Mouse (Mus musculus) testis, postnatal 10 days (tissue): Measurements from ENCODE around the gene Cd79b.
A peak's percentile ranks its signal among the peaks of the same experiment; 100 is the strongest.

ENCODE experiments used
- DNase-seq: peaks from one replicate; pipeline ENCODE4 v3.0.0; 2021; ENCODE audit warnings: low spot score

The Cd79b gene

GRCm38 (mm10) chr11:106318406-106319366 is 4.1 kb upstream of the Cd79b start:
- DNase-seq, result no peak

GRCm38 (mm10) chr11:106317801-106318200 is 3.2 kb upstream of the Cd79b start:
- no peak for DNase-seq

GRCm38 (mm10) chr11:106316416-106316815 is 1.9 kb upstream of the Cd79b start:
- DNase-seq, result no peak

GRCm38 (mm10) chr11:106313533-106313932 is 1.0 kb downstream of the Cd79b start:
- no peak for DNase-seq

GRCm38 (mm10) chr11:106310123-106310522 is 4.4 kb downstream of the Cd79b start:
- DNase-seq, result no peak

GRCm38 (mm10) chr11:106308162-106308561 is 6.4 kb downstream of the Cd79b start:
- DNase-seq, result no peak

GRCm38 (mm10) chr11:106307432-106307831 is 7.1 kb downstream of the Cd79b start:
- DNase-seq, result no peak

GRCm38 (mm10) chr11:106306758-106307157 is 7.8 kb downstream of the Cd79b start:
- no peak for DNase-seq

GRCm38 (mm10) chr11:106306065-106306385 is 8.5 kb downstream of the Cd79b start:
- DNase-seq, result no peak

- DNase-seq, result no peak
Observed at GRCm38 (mm10) chr11:106305348-106306064, 9.1 kb downstream of the Cd79b start.

- peak; percentile 81 for DNase-seq
Observed at GRCm38 (mm10) chr11:106302634-106303033, 11.9 kb downstream of the Cd79b start.

GRCm38 (mm10) chr11:106301765-106302164 is 12.8 kb downstream of the Cd79b start, which contains the start of gene Gh:
Gh (minus strand) TSS chr11:106301865.
- no peak for DNase-seq

GRCm38 (mm10) chr11:106291861-106292260 is 22.7 kb downstream of the Cd79b start:
- no peak for DNase-seq

- no peak for DNase-seq
Observed at GRCm38 (mm10) chr11:106290376-106290775, 24.2 kb downstream of the Cd79b start.

GRCm38 (mm10) chr11:106289369-106289768 is 25.2 kb downstream of the Cd79b start:
- DNase-seq, result peak; percentile 78

- no peak for DNase-seq
Observed at GRCm38 (mm10) chr11:106286987-106287386, 27.6 kb downstream of the Cd79b start.

GRCm38 (mm10) chr11:106286206-106286605 is 28.4 kb downstream of the Cd79b start:
- DNase-seq, result no peak

GRCm38 (mm10) chr11:106284126-106284525 is 30.4 kb downstream of the Cd79b start:
- DNase-seq, result no peak

GRCm38 (mm10) chr11:106283371-106283770 is 31.2 kb downstream of the Cd79b start:
- DNase-seq, result no peak

GRCm38 (mm10) chr11:106282452-106282851 is 32.1 kb downstream of the Cd79b start:
- DNase-seq, result no peak

GRCm38 (mm10) chr11:106276454-106276853 is 38.1 kb downstream of the Cd79b start, which contains the start of gene Tcam1:
Tcam1 (plus strand) TSS chr11:106276672.
- DNase-seq, result peak; percentile 97

GRCm38 (mm10) chr11:106274971-106275411 is 39.6 kb downstream of the Cd79b start:
- peak; percentile 88 for DNase-seq

- DNase-seq, result no peak
Observed at GRCm38 (mm10) chr11:106274374-106274773, 40.2 kb downstream of the Cd79b start.
